Mouse (Mus musculus): ENCODE data around the gene Ugt2a1. TPM values are rescaled to one million over a fixed set of nuclear protein-coding genes. Genes with fewer than 3 reads are reported as not detected.

Ugt2a1 gene
- total and polyA plus RNA-seq, 3 experiments = not detected

DNA sequence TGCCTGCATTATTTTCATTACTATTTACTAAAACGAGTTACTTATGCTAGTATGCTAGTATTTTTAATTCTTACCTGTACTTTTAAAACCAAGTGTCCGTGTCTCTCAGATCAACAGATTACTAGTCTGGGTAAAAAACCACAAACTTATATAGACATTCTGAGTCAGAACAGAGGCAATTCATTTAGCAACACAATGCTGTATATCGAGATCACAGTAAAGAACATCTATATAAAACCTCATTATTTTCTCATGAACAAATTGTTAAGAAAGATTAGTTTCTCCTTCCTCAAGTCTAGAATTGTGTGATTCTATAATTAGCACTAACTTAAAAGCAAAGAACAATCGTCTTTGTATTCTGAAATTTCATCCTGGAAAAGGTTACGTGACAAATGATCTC, 8.5 kb downstream of the Ugt2a1 start, which contains the start of gene Ugt2a2:
Gene Ugt2a2 (minus strand): TSS at position 101 of the 400 bp plus-strand sequence.
- Histone ChIP-seq H3K79me2 (ENCODE audit: control insufficient read depth, insufficient read depth, low read length, poor library complexity) (no peaks in the 10 kb centered on the region), H3K9ac (ENCODE audit: control insufficient read depth, low read depth, low read length, poor library complexity, severe bottlenecking) (no peak within 1 kb of the TSS), H3K27ac (ENCODE audit: control insufficient read depth, low read depth, low read length) (no peak within 1 kb of the TSS), H3K4me3 (ENCODE audit: control insufficient read depth in 1 of 2, insufficient read depth in 1 of 2, low read depth in 2 of 2, low read length in 2 of 2) (no peak within 1 kb of the TSS), H3K36me3 (ENCODE audit: control insufficient read depth in 1 of 2, insufficient read depth in 2 of 2, low read length in 2 of 2) (no peaks in the 10 kb centered on the region), H3K9me3 (replicated peaks; ENCODE audit: insufficient read depth, low read length) (no peaks in the 10 kb centered on the region), H3K4me1 (ENCODE audit: control insufficient read depth in 1 of 2, insufficient read depth in 2 of 2, low read length in 2 of 2) (no peaks in the 10 kb centered on the region), H3K27me3 (ENCODE audit: control insufficient read depth in 1 of 2, insufficient read depth in 2 of 2, low read length in 2 of 2) (no peaks in the 10 kb centered on the region)
- no peak for DNase-seq (ENCODE audit: low read depth, low spot score)
- TF ChIP-seq GATA1 (IDR thresholded peaks at IDR 0.05; ENCODE audit: low read depth, low read length) = no peak
- no peak for TF ChIP-seq CHD2 (IDR thresholded peaks at IDR 0.05; ENCODE audit: low read length)
- no peak for TF ChIP-seq MAFK (IDR thresholded peaks at IDR 0.05; ENCODE audit: borderline replicate concordance, low read depth, low read length)
- TF ChIP-seq NRF1 (IDR thresholded peaks at IDR 0.05; ENCODE audit: insufficient read depth, low read depth, low read length, poor library complexity, severe bottlenecking) = no peak
- no peak for TF ChIP-seq ELF1 (IDR thresholded peaks at IDR 0.05; ENCODE audit: low read depth, low read length)

GRCm38 (mm10) chr5:87458810-87459209, 31.9 kb downstream of the Ugt2a1 start:
- no peak for DNase-seq (ENCODE audit: low read depth, low spot score)
- Histone ChIP-seq H3K36me3 (ENCODE audit: control insufficient read depth in 1 of 2, insufficient read depth in 2 of 2, low read length in 2 of 2) (no peaks in the 10 kb centered on the region), H3K27me3 (ENCODE audit: control insufficient read depth in 1 of 2, insufficient read depth in 2 of 2, low read length in 2 of 2) (no peaks in the 10 kb centered on the region), H3K27ac (ENCODE audit: control insufficient read depth, low read depth, low read length) (no peak overlapping the region), H3K9me3 (replicated peaks; ENCODE audit: insufficient read depth, low read length) (no peaks in the 10 kb centered on the region), H3K9ac (ENCODE audit: control insufficient read depth, low read depth, low read length, poor library complexity, severe bottlenecking) (no peak overlapping the region), H3K79me2 (ENCODE audit: control insufficient read depth, insufficient read depth, low read length, poor library complexity) (no peaks in the 10 kb centered on the region), H3K4me1 (ENCODE audit: control insufficient read depth in 1 of 2, insufficient read depth in 2 of 2, low read length in 2 of 2) (no peaks in the 10 kb centered on the region), H3K4me3 (ENCODE audit: control insufficient read depth in 1 of 2, insufficient read depth in 1 of 2, low read depth in 2 of 2, low read length in 2 of 2) (no peak overlapping the region)
- no peak for TF ChIP-seq ETS1 (IDR thresholded peaks at IDR 0.05; ENCODE audit: low read depth, low read length)
- TF ChIP-seq GATA1 (IDR thresholded peaks at IDR 0.05; ENCODE audit: low read depth, low read length) = no peak
- no peak for TF ChIP-seq MYB (IDR thresholded peaks at IDR 0.05; ENCODE audit: low read depth, low read length)
- TF ChIP-seq CHD1 (IDR thresholded peaks at IDR 0.05; ENCODE audit: low read depth, low read length) = no peak
- TF ChIP-seq MEF2A (IDR thresholded peaks at IDR 0.05; ENCODE audit: extremely low read depth, insufficient replicate concordance, low read depth, low read length, poor library complexity, severe bottlenecking) = no peak
- TF ChIP-seq GABPA (IDR thresholded peaks at IDR 0.05; ENCODE audit: low read depth, low read length) = no peak
- no peak for TF ChIP-seq SIN3A (IDR thresholded peaks at IDR 0.05; ENCODE audit: low read length)
- no peak for TF ChIP-seq UBTF (IDR thresholded peaks at IDR 0.05; ENCODE audit: borderline replicate concordance, insufficient read depth, low read depth, low read length)
- TF ChIP-seq JUND (IDR thresholded peaks at IDR 0.05; ENCODE audit: low read depth, low read length) = no peak
- no peak for TF ChIP-seq HCFC1 (IDR thresholded peaks at IDR 0.05; ENCODE audit: low read depth, low read length)
- TF ChIP-seq NRF1 (IDR thresholded peaks at IDR 0.05; ENCODE audit: insufficient read depth, low read depth, low read length, poor library complexity, severe bottlenecking) = no peak
- no peak for TF ChIP-seq USF2 (IDR thresholded peaks at IDR 0.05; ENCODE audit: borderline replicate concordance in 1 of 2, insufficient read depth in 1 of 2, low read depth in 1 of 2, low read length in 2 of 2)
- no peak for TF ChIP-seq CTCF (IDR thresholded peaks at IDR 0.05 in 2 of 3, conservative IDR thresholded peaks at IDR 0.05 in 1 of 3; ENCODE audit: control insufficient read depth in 1 of 3, insufficient read depth in 1 of 3, low read depth in 2 of 3, low read length in 3 of 3, poor library complexity in 1 of 3, severe bottlenecking in 1 of 3)
- TF ChIP-seq MAX (IDR thresholded peaks at IDR 0.05; ENCODE audit: low read length) = no peak
- no peak for TF ChIP-seq ZNF384 (IDR thresholded peaks at IDR 0.05; ENCODE audit: low read depth, low read length)
- no peak for TF ChIP-seq POLR2A (IDR thresholded peaks at IDR 0.05; ENCODE audit: control insufficient read depth in 1 of 2, insufficient read depth in 1 of 2, low read depth in 1 of 2, low read length in 2 of 2, poor library complexity in 1 of 2)
- TF ChIP-seq RAD21 (IDR thresholded peaks at IDR 0.05; ENCODE audit: low read depth, low read length) = no peak
- TF ChIP-seq ZKSCAN1 (IDR thresholded peaks at IDR 0.05; ENCODE audit: low read depth, low read length) = no peak
